Mouse (Mus musculus): Measurements from ENCODE around the gene Tmprss12.
"Not testable (repeated sequence)": the region's sequence is repeated elsewhere in the genome, so short reads cannot be mapped to it uniquely, and the experiment has no call there.

The Tmprss12 gene

GRCm38 (mm10) chr15:100273791-100274308, 6.8 kb upstream of the Tmprss12 start:
- not testable (repeated sequence) for DNase-seq (ENCODE audit: low spot score in 2 of 2)

GRCm38 (mm10) chr15:100274790-100275559, 5.7 kb upstream of the Tmprss12 start:
- DNase-seq (ENCODE audit: low spot score in 2 of 2) = no peak

- DNase-seq (ENCODE audit: low spot score in 2 of 2) = no peak
Measured at GRCm38 (mm10) chr15:100276403-100276802, 4.2 kb upstream of the Tmprss12 start.

- DNase-seq (ENCODE audit: low spot score in 2 of 2) = no peak
Measured at GRCm38 (mm10) chr15:100277586-100277985, 3.1 kb upstream of the Tmprss12 start.

GRCm38 (mm10) chr15:100288980-100289379, 8.3 kb downstream of the Tmprss12 start:
- no peak for DNase-seq (ENCODE audit: low spot score in 2 of 2)

- DNase-seq (ENCODE audit: low spot score in 2 of 2) = no peak
Measured at GRCm38 (mm10) chr15:100290858-100291257, 10.2 kb downstream of the Tmprss12 start.

- DNase-seq (ENCODE audit: low spot score in 2 of 2) = no peak
Measured at GRCm38 (mm10) chr15:100292326-100292725, 11.7 kb downstream of the Tmprss12 start.

- no peak for DNase-seq (ENCODE audit: low spot score in 2 of 2)
Measured at GRCm38 (mm10) chr15:100297856-100298255, 17.2 kb downstream of the Tmprss12 start.

- DNase-seq (ENCODE audit: low spot score in 2 of 2) = no peak
Measured at GRCm38 (mm10) chr15:100300499-100300898, 19.9 kb downstream of the Tmprss12 start.

- no peak for DNase-seq (ENCODE audit: low spot score in 2 of 2)
Measured at GRCm38 (mm10) chr15:100301556-100301955, 20.9 kb downstream of the Tmprss12 start.

GRCm38 (mm10) chr15:100303428-100304018, 22.9 kb downstream of the Tmprss12 start:
- no peak for DNase-seq (ENCODE audit: low spot score in 2 of 2)

- peak; percentile 46 to 65 for DNase-seq (ENCODE audit: low spot score in 2 of 2)
Measured at GRCm38 (mm10) chr15:100304019-100304991, 23.7 kb downstream of the Tmprss12 start, which contains the start of gene Mettl7a1. Gene Mettl7a1, plus strand, starts transcription at chr15:100304140.

- no peak for DNase-seq (ENCODE audit: low spot score in 2 of 2)
Measured at GRCm38 (mm10) chr15:100306201-100306600, 25.6 kb downstream of the Tmprss12 start.

GRCm38 (mm10) chr15:100307438-100308096, 26.9 kb downstream of the Tmprss12 start:
- DNase-seq (ENCODE audit: low spot score in 2 of 2) = peak in 1 of 2 experiments; percentile 22

GRCm38 (mm10) chr15:100312346-100312745, 31.7 kb downstream of the Tmprss12 start:
- DNase-seq (ENCODE audit: low spot score in 2 of 2) = no peak

GRCm38 (mm10) chr15:100314448-100315145, 34.0 kb downstream of the Tmprss12 start:
- DNase-seq (ENCODE audit: low spot score in 2 of 2) = no peak

GRCm38 (mm10) chr15:100318014-100318671, 37.5 kb downstream of the Tmprss12 start:
- DNase-seq (ENCODE audit: low spot score in 2 of 2) = not testable (repeated sequence)

- no peak for DNase-seq (ENCODE audit: low spot score in 2 of 2)
Measured at GRCm38 (mm10) chr15:100319884-100320283, 39.2 kb downstream of the Tmprss12 start.

GRCm38 (mm10) chr15:100320295-100320905, 39.8 kb downstream of the Tmprss12 start:
- no peak for DNase-seq (ENCODE audit: low spot score in 2 of 2)

- no peak for DNase-seq (ENCODE audit: low spot score in 2 of 2)
Measured at GRCm38 (mm10) chr15:100321134-100321533, 40.5 kb downstream of the Tmprss12 start.
